Mouse (Mus musculus) MEL (cell line): ENCODE data around the gene Gm49388. TPM values are rescaled to one million over a fixed set of nuclear protein-coding genes. Genes with fewer than 3 reads are reported as not detected.
A peak's percentile ranks its signal among the peaks of the same experiment; 100 is the strongest.

Experiments
- DNase-seq: peaks from one replicate; pipeline ENCODE4 v3.0.0; 2011; ENCODE audit warnings: low read depth, low spot score
- H3K27ac ChIP-seq: 2 replicates; pipeline ENCODE4 v1.5.1; 2012; ENCODE audit warnings: low read depth, mild to moderate bottlenecking, control low read depth, low read length, moderate library complexity; ENCODE audit not compliant: control insufficient read depth
- H3K27me3 ChIP-seq, 2 experiments: fragments of 150-350 bp in 1 of 2; sonication (generic) in 1 of 2; 2 replicates each; pipeline ENCODE4 v1.6.1; 2012; ENCODE audit warnings: low read length in 2 of 2, mild to moderate bottlenecking in 2 of 2, improper control_type of control experiment in 1 of 2, moderate library complexity in 1 of 2; ENCODE audit not compliant: insufficient read depth in 2 of 2, control insufficient read depth in 1 of 2
- H3K36me3 ChIP-seq, 2 experiments: 2 replicates each; pipeline ENCODE4 v1.6.1; 2012 to 2014; ENCODE audit warnings: low read length in 2 of 2, improper control_type of control experiment in 1 of 2, inconsistent platforms in 1 of 2, mild to moderate bottlenecking in 1 of 2; ENCODE audit not compliant: insufficient read depth in 2 of 2, control insufficient read depth in 1 of 2
- H3K4me1 ChIP-seq, 2 experiments: fragments of 150-350 bp in 1 of 2; sonication (generic) in 1 of 2; 2 replicates each; pipeline ENCODE4 v1.6.1; 2012; ENCODE audit warnings: low read length in 2 of 2, improper control_type of control experiment in 1 of 2, mild to moderate bottlenecking in 1 of 2; ENCODE audit not compliant: insufficient read depth in 2 of 2, control insufficient read depth in 1 of 2
- H3K4me3 ChIP-seq, 2 experiments: fragments of 150-350 bp in 1 of 2; sonication (generic) in 1 of 2; 2 replicates each; pipeline ENCODE4 v1.5.1; 2012; ENCODE audit warnings: low read depth in 2 of 2, low read length in 2 of 2, mild to moderate bottlenecking in 2 of 2, moderate library complexity in 2 of 2, control low read depth in 1 of 2, improper control_type of control experiment in 1 of 2; ENCODE audit not compliant: control insufficient read depth in 1 of 2, insufficient read depth in 1 of 2
- H3K79me2 ChIP-seq: 2 replicates; pipeline ENCODE4 v1.6.1; 2012; ENCODE audit warnings: mild to moderate bottlenecking, low read length, moderate library complexity; ENCODE audit not compliant: control insufficient read depth, poor library complexity, insufficient read depth
- H3K9ac ChIP-seq: 2 replicates; pipeline ENCODE4 v1.6.1; 2012; ENCODE audit warnings: low read depth, mild to moderate bottlenecking, control low read depth, low read length, moderate library complexity; ENCODE audit not compliant: control insufficient read depth, poor library complexity, severe bottlenecking
- H3K9me3 ChIP-seq: fragments of 150-350 bp; sonication (generic); replicated peaks from 2 replicates; pipeline ENCODE4 v1.6.1; 2012; ENCODE audit warnings: mild to moderate bottlenecking, low read length, improper control_type of control experiment, moderate library complexity; ENCODE audit not compliant: insufficient read depth
- BHLHE40 ChIP-seq: IDR thresholded peaks from 2 replicates; pipeline ENCODE4 v1.6.1; 2012; ENCODE audit warnings: low read depth, mild to moderate bottlenecking, inconsistent platforms, low read length, improper control_type of control experiment, borderline replicate concordance
- CHD1 ChIP-seq: IDR thresholded peaks from 2 replicates; pipeline ENCODE4 v1.6.1; 2012; ENCODE audit warnings: low read depth, mild to moderate bottlenecking, inconsistent platforms, low read length, improper control_type of control experiment
- CHD2 ChIP-seq: IDR thresholded peaks from 2 replicates; pipeline ENCODE4 v1.6.1; 2011; ENCODE audit warnings: low read length, improper control_type of control experiment
- CTCF ChIP-seq, 3 experiments: IDR thresholded peaks in 2 of 3; conservative IDR thresholded peaks in 1 of 3; 2 replicates each; pipeline ENCODE4 v1.5.1; 2011 to 2012; ENCODE audit warnings: low read length in 3 of 3, low read depth in 2 of 3, mild to moderate bottlenecking in 2 of 3, improper control_type of control experiment in 1 of 3, inconsistent platforms in 1 of 3, mixed read lengths in 1 of 3, moderate library complexity in 1 of 3; ENCODE audit not compliant: control insufficient read depth in 1 of 3, insufficient read depth in 1 of 3, poor library complexity in 1 of 3, severe bottlenecking in 1 of 3
- E2F4 ChIP-seq: IDR thresholded peaks from 2 replicates; pipeline ENCODE4 v1.6.1; 2011; ENCODE audit warnings: low read depth, low read length, improper control_type of control experiment, borderline replicate concordance
- ELF1 ChIP-seq: IDR thresholded peaks from 2 replicates; pipeline ENCODE4 v1.6.1; 2014; ENCODE audit warnings: low read depth, mild to moderate bottlenecking, inconsistent platforms, low read length, improper control_type of control experiment, moderate library complexity
- EP300 ChIP-seq, 2 experiments: IDR thresholded peaks; 2 replicates each; pipeline ENCODE4 v1.6.1; 2011; ENCODE audit warnings: improper control_type of control experiment in 2 of 2, low read length in 2 of 2, low read depth in 1 of 2, mild to moderate bottlenecking in 1 of 2
- ETS1 ChIP-seq: IDR thresholded peaks from 2 replicates; pipeline ENCODE4 v1.6.1; 2012; ENCODE audit warnings: low read depth, mild to moderate bottlenecking, inconsistent platforms, low read length, improper control_type of control experiment, moderate library complexity
- GABPA ChIP-seq: IDR thresholded peaks from 2 replicates; pipeline ENCODE4 v1.6.1; 2012; ENCODE audit warnings: low read depth, mild to moderate bottlenecking, inconsistent platforms, low read length, improper control_type of control experiment, moderate library complexity
- GATA1 ChIP-seq: IDR thresholded peaks from 2 replicates; pipeline ENCODE4 v1.6.1; 2011; ENCODE audit warnings: low read depth, low read length, improper control_type of control experiment
- HCFC1 ChIP-seq: IDR thresholded peaks from 2 replicates; pipeline ENCODE4 v1.6.1; 2012; ENCODE audit warnings: low read depth, mild to moderate bottlenecking, inconsistent platforms, low read length, improper control_type of control experiment, moderate library complexity
- MAFK ChIP-seq: IDR thresholded peaks from 2 replicates; pipeline ENCODE4 v1.6.1; 2011; ENCODE audit warnings: low read depth, mild to moderate bottlenecking, low read length, improper control_type of control experiment, borderline replicate concordance
- MAX ChIP-seq: IDR thresholded peaks from 2 replicates; pipeline ENCODE4 v1.6.1; 2011; ENCODE audit warnings: low read length, improper control_type of control experiment
- MAZ ChIP-seq: IDR thresholded peaks from 2 replicates; pipeline ENCODE4 v1.6.1; 2012; ENCODE audit warnings: low read depth, mild to moderate bottlenecking, inconsistent platforms, low read length, improper control_type of control experiment
- MEF2A ChIP-seq: IDR thresholded peaks from 2 replicates; pipeline ENCODE4 v1.6.1; 2014; ENCODE audit warnings: low read depth, mild to moderate bottlenecking, inconsistent platforms, low read length, improper control_type of control experiment; ENCODE audit not compliant: poor library complexity, insufficient replicate concordance, severe bottlenecking; ENCODE audit errors: extremely low read depth
- MXI1 ChIP-seq: IDR thresholded peaks from 2 replicates; pipeline ENCODE4 v1.6.1; 2011; ENCODE audit warnings: mild to moderate bottlenecking, low read depth, low read length, improper control_type of control experiment
- MYB ChIP-seq: IDR thresholded peaks from 2 replicates; pipeline ENCODE4 v1.6.1; 2011; ENCODE audit warnings: mild to moderate bottlenecking, low read depth, low read length, improper control_type of control experiment
- MYC ChIP-seq: IDR thresholded peaks from 2 replicates; pipeline ENCODE4 v1.6.1; 2011; ENCODE audit warnings: low read depth, mild to moderate bottlenecking, low read length, improper control_type of control experiment, moderate library complexity
- NELFE ChIP-seq: IDR thresholded peaks from 2 replicates; pipeline ENCODE4 v1.6.1; 2011; ENCODE audit warnings: low read depth, low read length, improper control_type of control experiment
- NRF1 ChIP-seq: IDR thresholded peaks from 2 replicates; pipeline ENCODE4 v1.6.1; 2014; ENCODE audit warnings: low read depth, mild to moderate bottlenecking, inconsistent platforms, low read length, improper control_type of control experiment, moderate library complexity; ENCODE audit not compliant: poor library complexity, insufficient read depth, severe bottlenecking
- POLR2A ChIP-seq, 2 experiments: IDR thresholded peaks; 2 replicates each; pipeline ENCODE4 v1.6.1; 2011 to 2012; ENCODE audit warnings: low read length in 2 of 2, mild to moderate bottlenecking in 2 of 2, control low read depth in 1 of 2, improper control_type of control experiment in 1 of 2, low read depth in 1 of 2, moderate library complexity in 1 of 2; ENCODE audit not compliant: control insufficient read depth in 1 of 2, insufficient read depth in 1 of 2, poor library complexity in 1 of 2
- POLR2AphosphoS2 ChIP-seq: IDR thresholded peaks from 2 replicates; pipeline ENCODE4 v1.6.1; 2011; ENCODE audit warnings: low read length, improper control_type of control experiment
- POLR2AphosphoS5 ChIP-seq: IDR thresholded peaks from 2 replicates; pipeline ENCODE4 v1.6.1; 2012; ENCODE audit warnings: low read depth, borderline replicate concordance, mild to moderate bottlenecking, inconsistent platforms, low read length, moderate library complexity, mixed read lengths
- RCOR1 ChIP-seq: IDR thresholded peaks from 2 replicates; pipeline ENCODE4 v1.6.1; 2012; ENCODE audit warnings: low read depth, mild to moderate bottlenecking, inconsistent platforms, low read length, improper control_type of control experiment
- SIN3A ChIP-seq: IDR thresholded peaks from 2 replicates; pipeline ENCODE4 v1.6.1; 2012; ENCODE audit warnings: low read length, improper control_type of control experiment, inconsistent platforms
- SMC3 ChIP-seq: IDR thresholded peaks from 2 replicates; pipeline ENCODE4 v1.6.1; 2011; ENCODE audit warnings: low read depth, low read length, improper control_type of control experiment
- TAL1 ChIP-seq: IDR thresholded peaks from 2 replicates; pipeline ENCODE4 v1.6.1; 2012; ENCODE audit warnings: mild to moderate bottlenecking, inconsistent platforms, low read length, moderate library complexity, mixed read lengths
- TBP ChIP-seq: IDR thresholded peaks from 2 replicates; pipeline ENCODE4 v1.8.0; 2011; ENCODE audit warnings: low read depth, low read length, improper control_type of control experiment
- TCF12 ChIP-seq: IDR thresholded peaks from 2 replicates; pipeline ENCODE4 v1.6.1; 2014; ENCODE audit warnings: low read depth, mild to moderate bottlenecking, inconsistent platforms, low read length, improper control_type of control experiment, moderate library complexity
- USF1 ChIP-seq: IDR thresholded peaks from 2 replicates; pipeline ENCODE4 v1.6.1; 2014; ENCODE audit warnings: low read depth, mild to moderate bottlenecking, inconsistent platforms, low read length, improper control_type of control experiment, moderate library complexity
- ZKSCAN1 ChIP-seq: IDR thresholded peaks from 2 replicates; pipeline ENCODE4 v1.6.1; 2012; ENCODE audit warnings: low read depth, mild to moderate bottlenecking, inconsistent platforms, low read length, improper control_type of control experiment, moderate library complexity
- ZMIZ1 ChIP-seq: IDR thresholded peaks from 2 replicates; pipeline ENCODE4 v1.6.1; 2012; ENCODE audit warnings: low read depth, mild to moderate bottlenecking, inconsistent platforms, low read length, improper control_type of control experiment, moderate library complexity
- ZNF384 ChIP-seq: IDR thresholded peaks from 2 replicates; pipeline ENCODE4 v1.6.1; 2012; ENCODE audit warnings: low read depth, mild to moderate bottlenecking, inconsistent platforms, low read length, improper control_type of control experiment
- polyA plus RNA-seq, 2 experiments: library from polyadenylated mRNA; stranded (reverse) in 1 of 2; unstranded in 1 of 2; fragments of >175 nt in 1 of 2; fragments of >200 nt in 1 of 2; gene quantifications; 2 replicates each; pipeline versions ENCODE4 v1.2.1 to v1.2.4; 2012; ENCODE audit warnings: low replicate concordance in 2 of 2, low read depth in 1 of 2; ENCODE audit not compliant: insufficient read length in 2 of 2, insufficient read depth in 1 of 2, missing spikeins in 1 of 2
- total RNA-seq: library from RNA; depleted of rRNA; stranded (reverse); fragments of 300-350 nt; gene quantifications from 2 replicates; pipeline ENCODE4 v1.2.3, GENCODE M21; 2012

The Gm49388 gene
- total and polyA plus RNA-seq, 3 experiments, result 0.73 to 1.3 TPM; not detected in 1

DNA sequence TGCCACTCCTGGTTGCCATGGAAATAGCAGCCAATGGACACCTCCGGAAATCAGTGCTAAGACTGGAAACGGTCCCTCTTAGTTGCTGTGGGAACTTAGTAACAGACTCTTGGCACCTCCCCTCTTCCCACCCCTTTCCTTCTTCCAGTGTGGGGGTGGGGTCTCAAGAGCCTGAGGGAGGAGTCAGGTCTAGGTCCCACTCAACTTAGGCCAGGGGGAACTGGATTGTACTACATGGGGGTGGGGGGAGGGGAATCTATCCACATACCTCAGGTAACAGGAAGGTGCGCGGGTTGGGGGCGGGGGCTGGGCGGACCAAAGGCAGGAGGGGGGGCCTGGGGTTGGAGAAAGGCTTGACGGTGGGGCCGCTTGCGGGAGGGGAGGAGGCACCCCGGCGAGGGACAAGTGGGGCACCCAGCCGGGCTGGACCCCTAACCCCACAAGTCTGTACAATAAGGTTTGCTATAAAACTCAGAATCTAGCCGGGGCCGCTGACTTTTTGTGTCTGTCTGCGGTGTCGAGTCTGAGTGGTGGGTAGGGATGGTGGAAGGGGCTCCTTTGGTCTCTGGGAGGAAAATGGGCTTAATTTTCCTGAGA, 16.3 kb upstream of the Gm49388 start (continued):
- TF ChIP-seq SIN3A, result no peak; the same call in 1 of the 2 replicates
- TF ChIP-seq ELF1, result peak; percentile 79
- TF ChIP-seq GABPA, result no peak
- TF ChIP-seq, all 39 proteins: peak for 11

DNA sequence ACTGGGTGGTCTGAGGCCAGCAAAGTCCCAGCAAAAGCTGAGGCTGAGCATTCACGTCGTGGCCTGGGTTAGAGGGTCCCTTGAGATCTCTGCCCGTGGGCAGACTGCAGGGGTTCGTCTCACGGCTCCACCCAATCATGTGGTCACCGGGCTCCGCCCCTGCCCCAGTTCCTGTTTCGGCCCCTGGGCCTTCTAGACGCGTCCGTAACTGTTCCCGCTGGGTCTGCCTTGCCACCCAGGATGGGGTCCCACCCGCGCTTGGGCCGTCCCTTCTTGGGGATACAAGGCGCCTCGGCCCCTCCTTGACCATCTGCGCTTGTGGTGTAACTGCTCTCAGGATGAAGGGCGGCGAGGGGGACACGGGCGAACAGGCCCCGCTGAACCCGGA, 15.8 kb upstream of the Gm49388 start, which contains the start of gene Orai3:
Orai3 (plus strand) TSS at position 165 of the 388 bp plus-strand sequence.
- Histone ChIP-seq H3K4me1 (peaks cover 5 to 34% of the 10 kb centered on the region in 2 experiments; a peak in 3 of 4 replicates), H3K79me2 (peaks cover 24% of the 10 kb centered on the region), H3K27ac (peak within 1 kb of the TSS; percentile 93), H3K36me3 (peaks cover 0 to 27% of the 10 kb centered on the region in 2 experiments; a peak in 2 of 4 replicates), H3K9ac (peak within 1 kb of the TSS; percentile 98), H3K27me3 (no peaks in the 10 kb centered on the region), H3K4me3 (peak within 1 kb of the TSS; percentile 82 to 93), H3K9me3 (no peaks in the 10 kb centered on the region)
- TF ChIP-seq TBP (peak; percentile 89), EP300 (IDR thresholded peaks at IDR 0.05; ENCODE audit: low read depth in 1 of 2, low read length in 2 of 2) (no peak), POLR2AphosphoS2 (peak; percentile 89), ZKSCAN1 (no peak), ZMIZ1 (peak; percentile 86), CHD2 (peak; percentile 8; the same call in 1 of the 2 replicates), GATA1 (no peak), SMC3 (no peak; the same call in 1 of the 2 replicates), ELF1 (peak; percentile 78), RCOR1 (no peak), POLR2AphosphoS5 (no peak), CTCF (IDR thresholded peaks at IDR 0.05 in 2 of 3, conservative IDR thresholded peaks at IDR 0.05 in 1 of 3; ENCODE audit: control insufficient read depth in 1 of 3, insufficient read depth in 1 of 3, low read depth in 2 of 3, low read length in 3 of 3, poor library complexity in 1 of 3, severe bottlenecking in 1 of 3) (no peak), NELFE (peak; percentile 97), MEF2A (no peak), MYC (peak; percentile 35; the same call in 1 of the 2 replicates), SIN3A (peak; percentile 79), MYB (no peak), ZNF384 (no peak), ETS1 (no peak), MXI1 (peak; percentile 66; the same call in 1 of the 2 replicates), CHD1 (no peak), MAX (0 out of 2 replicates have a peak, but pooled peaks have one; percentile 32), MAFK (no peak), E2F4 (no peak), USF1 (peak; percentile 89), POLR2A (IDR thresholded peaks at IDR 0.05; ENCODE audit: control insufficient read depth in 1 of 2, insufficient read depth in 1 of 2, low read depth in 1 of 2, low read length in 2 of 2, poor library complexity in 1 of 2) (peak; percentile 77 to 90), HCFC1 (peak; percentile 58; the same call in 1 of the 2 replicates), NRF1 (no peak), BHLHE40 (no peak), TAL1 (no peak), TCF12 (peak; percentile 44; the same call in 1 of the 2 replicates), MAZ (peak; percentile 60; the same call in 1 of the 2 replicates)
- peak; percentile 91 for DNase-seq
